Mouse (Mus musculus) gastrocnemius, postnatal 14 days (tissue): ENCODE measurements around the gene Mrpl17. TPM values are rescaled to one million over a fixed set of nuclear protein-coding genes. Genes with fewer than 3 reads are reported as not detected.

ENCODE experiments used
- DNase-seq: peaks from one replicate; pipeline ENCODE4 v3.0.0; 2021; ENCODE audit warnings: mixed read lengths
- intact Hi-C: fragments of 180-260 bp; cut with DNase I; formaldehyde crosslinking; loops from one replicate; pipeline ENCODE4 v1.15.1; 2025; ENCODE audit warnings: low total_unique reads
- total RNA-seq, 2 experiments: library from RNA; stranded (reverse); gene quantifications; 2 replicates each; pipeline ENCODE4 v1.2.3; 2021

The Mrpl17 gene
- total RNA-seq, 2 experiments from 2014 or later = 136 to 145 TPM

DNA sequence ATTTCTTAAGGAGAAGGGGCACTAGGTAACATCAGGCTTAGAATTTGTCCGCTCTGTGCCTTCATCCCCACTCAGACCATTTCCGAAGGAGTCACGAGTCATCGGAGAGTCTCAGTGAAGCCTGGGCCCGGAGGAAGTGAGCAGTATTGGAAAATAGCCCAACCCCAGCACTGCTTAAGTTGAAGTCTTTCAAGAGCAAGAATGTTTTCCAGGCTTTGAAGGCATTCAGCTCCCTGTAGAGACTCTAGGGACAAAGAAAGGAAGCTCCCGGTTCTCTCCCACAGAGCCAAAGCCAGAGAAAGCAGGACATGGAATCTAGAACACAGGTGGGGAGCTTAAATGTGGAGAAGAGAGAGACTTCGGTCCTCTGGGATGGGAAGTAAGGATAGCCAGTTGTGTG, 17.2 kb downstream of the Mrpl17 start:
- DNase-seq = no peak
- intact Hi-C loops = no loop called here

DNA sequence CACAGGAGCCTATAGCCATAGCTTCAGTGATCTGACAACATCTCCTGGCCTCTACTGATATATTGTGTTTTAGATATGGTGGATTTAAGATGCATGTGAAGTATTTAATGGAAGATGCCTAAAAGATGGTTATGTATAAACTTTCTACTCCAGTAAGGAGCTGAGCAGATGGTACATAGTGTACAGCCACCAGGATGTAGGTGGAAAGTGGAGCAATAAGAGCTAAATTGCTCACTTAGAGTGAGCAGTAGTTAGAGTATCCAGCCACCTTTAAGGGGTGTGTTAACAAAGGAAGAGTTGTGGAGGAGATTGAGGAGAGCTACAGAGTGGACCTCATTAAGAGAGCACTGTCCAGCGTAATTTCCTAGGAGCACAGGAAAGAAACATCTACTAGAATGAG, 19.8 kb downstream of the Mrpl17 start:
- DNase-seq = no peak
- intact Hi-C loops = no loop called here

DNA sequence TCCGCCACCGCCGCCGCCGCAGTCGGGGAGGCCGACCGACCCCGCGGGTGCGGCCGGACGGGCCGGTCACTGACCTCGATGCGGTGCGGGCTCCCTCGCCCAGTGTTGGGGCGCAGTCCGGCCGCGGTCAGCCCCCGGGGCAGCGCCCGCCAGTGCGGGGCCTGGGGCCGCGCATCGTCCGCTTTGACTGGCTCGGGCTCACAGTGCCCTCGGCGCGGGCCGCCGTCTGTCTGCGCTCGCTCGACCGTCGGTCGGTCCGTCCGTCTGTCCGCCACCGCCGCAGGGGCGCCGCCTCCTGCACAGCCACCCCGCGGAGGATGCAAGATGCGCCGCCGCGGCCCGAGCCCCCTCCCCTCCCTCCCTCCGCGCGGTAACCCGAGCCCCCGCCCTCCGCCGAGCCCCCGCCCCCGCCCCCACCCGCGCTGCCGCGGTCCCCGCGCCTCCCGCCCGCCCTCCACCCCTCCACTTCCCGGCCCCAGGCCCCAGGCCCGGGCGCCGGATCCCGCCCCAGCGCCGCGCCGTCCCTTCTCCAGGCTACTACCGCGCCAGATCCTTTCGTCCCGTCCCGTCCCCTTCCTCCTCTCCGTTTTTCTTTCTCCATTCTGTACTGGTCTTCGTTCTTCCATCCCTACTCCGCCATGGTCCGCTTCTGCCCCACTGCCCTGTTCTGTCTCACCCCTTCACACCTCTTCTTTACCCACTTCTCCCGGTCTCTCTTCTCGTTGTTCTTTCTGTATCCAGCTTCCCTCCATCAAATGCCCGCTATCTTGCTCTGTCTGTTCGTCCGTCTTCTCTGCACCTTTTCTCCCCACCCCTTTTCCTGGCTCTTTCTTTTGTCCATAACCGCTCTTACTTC, 23.4 kb downstream of the Mrpl17 start, which contains the start of gene Dchs1:
Gene Dchs1, minus strand, starts transcription at position 370 of the 856 bp plus-strand sequence.
- DNase-seq = peak; percentile 40

DNA sequence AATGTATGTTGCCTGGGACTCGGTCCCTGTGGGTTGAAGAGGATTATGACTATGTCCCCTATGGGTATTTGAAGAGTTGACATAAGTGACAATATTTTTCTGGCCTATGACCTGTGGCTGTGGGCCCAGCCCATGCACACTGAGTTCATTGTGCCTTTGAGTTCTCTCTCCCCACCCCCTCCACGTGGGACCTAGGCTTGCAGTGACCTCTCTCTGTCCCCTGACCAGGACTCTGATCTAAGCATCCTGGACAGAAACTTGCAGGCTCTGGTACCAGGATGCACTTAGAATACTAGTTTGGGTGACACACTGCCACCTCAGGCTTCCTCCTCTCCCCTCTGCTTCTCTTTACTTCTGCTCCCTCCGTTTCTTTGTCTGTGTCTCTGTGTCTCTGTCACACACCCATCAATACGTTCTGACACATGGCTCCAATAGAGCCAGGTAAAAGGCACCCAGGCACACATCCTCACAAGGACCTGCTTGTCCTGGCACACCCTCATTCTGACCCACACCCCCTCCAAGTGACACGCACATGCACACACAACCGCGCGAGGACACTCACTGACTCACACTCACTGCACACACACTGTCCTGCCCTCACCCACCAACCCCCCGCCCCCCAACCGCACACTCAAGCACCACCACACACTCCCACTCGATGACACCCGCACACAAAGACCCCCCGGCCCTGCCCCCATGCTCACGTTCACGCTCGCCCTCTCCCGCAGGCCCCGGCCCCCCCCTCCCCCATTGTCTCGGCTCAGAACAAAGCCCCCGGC, 24.2 kb downstream of the Mrpl17 start:
- intact Hi-C loops = no loop called here

More for the DNA sequence above, 23.4 kb downstream of the Mrpl17 start, which contains the start of gene Dchs1:
- intact Hi-C loops = no loop called here

DNA sequence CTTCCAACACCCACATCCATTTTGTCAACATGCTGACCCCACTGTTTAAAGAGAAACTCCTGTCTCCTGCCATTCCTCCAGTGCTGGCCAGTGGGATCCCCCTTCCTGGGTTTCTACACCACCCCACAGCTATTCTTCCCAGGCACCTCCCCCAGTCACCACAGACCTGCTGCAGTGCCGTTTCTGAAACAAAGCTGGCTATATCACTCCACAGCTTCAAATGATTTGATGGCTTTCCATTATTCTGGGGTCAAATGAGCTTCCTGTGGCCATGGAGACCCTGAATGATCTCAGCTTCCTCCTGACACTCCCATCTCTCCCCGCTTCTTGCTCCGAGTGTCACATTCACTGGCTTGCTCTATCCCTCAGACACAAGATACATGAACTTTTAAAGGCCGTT, 26.3 kb downstream of the Mrpl17 start:
- intact Hi-C loops = no loop called here
- DNase-seq = no peak

More for the DNA sequence above, 24.2 kb downstream of the Mrpl17 start:
- DNase-seq = no peak

DNA sequence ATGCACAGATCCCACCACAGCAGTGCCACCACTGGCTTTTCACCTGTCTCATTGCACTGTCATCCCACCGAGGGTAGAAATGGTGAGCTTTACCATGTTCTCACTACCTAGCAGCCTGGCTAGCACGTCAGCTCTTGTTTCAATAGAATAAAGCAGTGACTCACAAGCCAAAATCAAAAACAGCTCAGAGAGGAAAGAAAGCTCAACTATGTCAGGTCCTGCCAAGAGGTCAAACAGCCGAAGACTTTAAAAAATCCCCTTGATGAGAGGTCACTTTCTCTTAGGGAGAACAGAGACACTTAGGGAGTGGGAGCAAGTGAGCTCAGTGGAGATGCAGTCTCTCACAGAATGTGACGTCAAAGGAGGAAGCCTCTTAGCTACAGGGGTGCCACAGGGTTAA, 27.0 kb downstream of the Mrpl17 start:
- intact Hi-C loops = no loop called here
- no peak for DNase-seq

DNA sequence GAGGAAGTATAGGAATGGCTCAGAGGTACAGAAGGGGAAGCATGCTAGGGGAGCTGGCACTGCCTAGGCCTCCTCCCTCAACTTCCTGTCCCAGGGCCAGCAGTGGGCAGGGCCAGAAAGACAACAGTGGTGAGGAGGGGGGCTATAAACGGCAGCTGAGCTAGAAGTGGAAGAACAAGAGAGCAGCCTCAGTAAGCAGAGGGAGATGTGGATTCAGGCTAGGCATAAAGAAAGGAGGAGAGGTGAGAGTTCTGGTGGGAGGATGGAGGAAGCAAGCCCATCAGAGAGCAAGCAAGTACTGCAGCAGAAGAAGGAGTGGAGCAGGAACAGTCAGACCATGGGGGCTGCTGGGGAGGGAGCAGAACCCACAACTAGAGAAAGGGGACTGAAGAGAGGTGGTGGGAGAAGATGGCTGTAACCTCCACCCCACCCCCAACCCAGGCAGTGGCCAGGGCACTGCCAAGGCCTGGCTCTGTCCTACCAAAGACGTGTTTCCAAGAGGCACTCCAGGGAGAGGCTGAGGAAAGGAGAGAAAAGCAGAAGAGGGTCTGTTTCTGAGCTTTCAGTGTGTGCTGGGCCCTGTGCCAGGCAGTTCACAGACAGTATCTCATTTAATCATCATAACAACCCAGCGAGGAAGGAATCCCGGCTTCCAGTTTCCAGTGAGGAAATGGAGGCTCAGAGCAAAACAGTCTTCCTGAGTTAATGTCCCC, 32.2 kb downstream of the Mrpl17 start:
- intact Hi-C loops = no loop called here
- DNase-seq = peak; percentile 48

DNA sequence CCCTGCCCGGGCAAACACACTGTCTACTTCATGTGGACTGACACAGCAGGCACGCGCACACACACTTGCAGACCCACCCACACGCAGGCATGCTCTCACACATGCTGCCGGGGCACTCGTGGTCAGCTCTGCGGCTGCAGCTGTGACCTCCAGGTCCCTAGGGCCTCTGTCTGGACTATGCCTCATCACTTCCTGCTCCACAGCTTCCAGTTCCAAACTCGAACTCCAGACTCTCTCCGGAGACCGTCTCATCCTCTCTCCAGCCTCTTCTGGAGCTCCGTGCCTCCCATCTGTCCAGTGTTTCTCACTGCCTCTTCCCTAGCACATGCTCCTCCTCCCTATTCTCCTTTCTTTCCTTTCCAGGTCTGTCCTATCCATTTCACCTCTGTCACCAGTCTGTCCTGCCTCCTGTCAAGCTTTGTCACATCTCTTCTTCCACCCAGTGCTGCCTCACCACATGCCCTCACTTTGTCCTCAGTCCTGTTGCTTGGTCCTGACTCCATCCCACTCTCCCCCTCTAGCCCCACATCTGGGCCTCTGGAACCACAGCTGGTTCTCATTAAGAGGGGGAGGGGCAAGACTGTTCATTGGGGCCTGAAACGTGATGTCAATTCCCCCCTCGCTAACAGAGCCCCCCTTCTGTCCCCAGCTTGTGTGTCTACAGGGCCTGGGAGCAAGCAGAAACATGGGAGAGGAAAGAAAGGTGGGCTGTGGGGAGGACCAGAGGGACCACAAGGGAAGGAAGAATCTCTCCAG, 32.9 kb downstream of the Mrpl17 start:
- intact Hi-C loops = no loop called here
- DNase-seq = peak; percentile 84

DNA sequence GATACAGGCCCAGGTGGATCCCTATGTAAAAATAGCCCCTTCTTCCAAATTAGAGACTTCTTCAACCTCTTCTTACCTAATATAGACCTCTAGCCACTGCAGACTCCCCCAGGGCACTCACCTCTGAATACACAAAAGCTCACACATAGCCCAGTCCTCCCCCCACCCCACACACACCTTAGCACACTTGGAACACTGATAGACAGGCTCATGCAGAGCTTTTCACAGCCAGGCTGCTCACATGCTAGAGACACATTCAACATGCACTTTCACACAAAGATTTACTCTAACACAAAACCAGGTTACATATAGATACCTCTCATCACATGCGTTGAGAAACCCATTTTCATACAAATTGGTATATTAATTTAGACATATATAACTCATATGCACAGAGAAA, 33.6 kb downstream of the Mrpl17 start:
- intact Hi-C loops = no loop called here

DNA sequence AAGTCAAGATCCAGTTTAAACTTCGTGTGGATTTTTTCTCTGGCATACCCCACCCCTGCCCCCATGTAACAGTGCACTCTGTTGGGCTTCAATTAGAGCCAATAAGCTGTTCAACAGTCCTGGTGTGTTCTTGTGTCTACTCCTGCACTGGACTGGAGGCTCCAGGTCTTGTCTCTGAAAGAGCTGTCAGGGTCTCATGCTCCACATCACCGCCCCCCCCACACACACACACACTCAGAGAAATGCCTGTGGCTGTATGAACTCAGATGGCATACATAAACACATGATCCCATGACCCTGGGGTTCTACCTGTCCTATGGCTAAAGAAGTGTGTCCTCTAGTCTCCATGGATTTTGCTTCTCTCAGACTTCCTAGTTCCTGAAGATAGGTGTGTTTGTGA, 34.9 kb downstream of the Mrpl17 start:
- intact Hi-C loops = no loop called here
- DNase-seq = no peak

More for the DNA sequence above, 33.6 kb downstream of the Mrpl17 start:
- DNase-seq = no peak

DNA sequence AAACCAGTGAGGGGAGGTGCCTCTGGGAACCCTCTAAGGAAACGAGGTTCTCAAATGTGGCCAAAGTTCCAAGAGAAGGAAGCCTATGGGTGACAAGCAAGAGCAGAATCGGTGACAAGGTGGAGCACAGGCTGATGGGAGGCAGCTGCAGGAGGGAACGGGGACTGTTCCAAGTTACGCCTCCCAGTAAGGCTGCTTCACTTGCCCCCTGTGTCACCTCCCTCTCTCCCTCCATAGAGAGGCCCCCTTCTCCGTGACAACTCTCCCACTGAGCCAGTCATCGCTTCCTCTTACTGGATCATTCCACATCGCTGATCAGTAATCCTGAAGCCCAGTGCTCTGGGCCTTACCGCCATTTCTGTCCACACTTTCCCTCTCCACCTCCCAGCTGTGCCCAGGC, 36.2 kb downstream of the Mrpl17 start:
- intact Hi-C loops = no loop called here
- DNase-seq = no peak

DNA sequence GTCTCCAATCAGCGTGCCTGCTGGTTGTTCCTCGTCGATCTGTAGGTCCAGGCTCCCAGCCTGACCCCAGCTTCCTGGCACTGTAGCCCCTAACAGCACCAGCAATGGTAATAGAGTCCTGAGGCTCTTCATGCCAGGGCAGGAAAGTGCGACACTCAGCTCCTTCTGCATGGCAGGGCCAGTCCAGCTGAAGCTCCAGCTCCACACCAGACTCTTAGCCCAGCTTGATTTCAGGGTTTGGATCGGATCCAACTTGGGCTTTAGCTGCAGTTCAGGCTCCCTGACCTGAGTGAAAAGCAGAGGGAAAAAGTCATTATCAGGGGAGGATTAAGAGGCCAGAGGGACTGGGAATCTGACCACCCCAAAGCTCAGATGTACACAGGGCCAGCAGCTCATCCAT, 37.9 kb downstream of the Mrpl17 start:
- no peak for DNase-seq
- intact Hi-C loops = no loop called here

DNA sequence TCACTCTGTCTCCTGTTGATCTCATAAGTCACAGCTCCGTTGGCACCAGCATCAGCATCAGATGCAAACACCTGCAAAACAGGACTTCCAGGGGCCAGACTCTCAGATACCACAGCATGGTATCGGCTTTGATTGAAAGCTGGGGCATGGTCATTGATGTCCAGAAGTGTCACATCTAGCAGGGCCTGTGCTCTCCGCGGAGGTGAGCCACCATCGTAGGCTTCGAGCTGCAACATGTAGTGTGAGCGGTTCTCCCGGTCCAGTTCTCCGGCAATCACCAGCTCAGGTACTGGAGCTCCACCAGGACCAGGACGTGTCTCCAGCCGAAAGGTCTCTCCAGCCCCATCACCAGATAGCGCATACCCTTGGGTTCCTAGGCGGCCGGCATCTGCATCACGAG, 38.6 kb downstream of the Mrpl17 start:
- intact Hi-C loops = no loop called here
- DNase-seq = no peak

DNA sequence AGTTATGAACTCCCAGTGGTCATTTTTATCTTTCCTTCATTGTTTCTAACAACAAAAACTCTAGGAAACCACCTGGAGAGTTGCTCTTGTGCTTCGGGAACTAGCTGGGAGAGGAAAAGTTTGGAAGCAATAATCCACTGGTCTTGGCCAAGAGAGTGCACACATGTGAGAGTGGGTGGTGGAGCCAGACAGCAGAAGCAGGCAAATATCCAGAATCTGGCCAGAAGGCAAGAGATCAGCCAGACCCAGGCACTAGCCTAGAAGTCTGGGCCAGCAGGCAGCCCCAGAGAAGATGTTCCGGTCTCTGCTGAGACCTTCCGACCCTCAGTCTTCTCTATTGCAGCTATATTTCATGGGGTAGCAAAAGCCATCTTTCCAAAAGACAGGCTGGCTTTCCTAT, 40.9 kb downstream of the Mrpl17 start:
- peak; percentile 57 for DNase-seq

DNA sequence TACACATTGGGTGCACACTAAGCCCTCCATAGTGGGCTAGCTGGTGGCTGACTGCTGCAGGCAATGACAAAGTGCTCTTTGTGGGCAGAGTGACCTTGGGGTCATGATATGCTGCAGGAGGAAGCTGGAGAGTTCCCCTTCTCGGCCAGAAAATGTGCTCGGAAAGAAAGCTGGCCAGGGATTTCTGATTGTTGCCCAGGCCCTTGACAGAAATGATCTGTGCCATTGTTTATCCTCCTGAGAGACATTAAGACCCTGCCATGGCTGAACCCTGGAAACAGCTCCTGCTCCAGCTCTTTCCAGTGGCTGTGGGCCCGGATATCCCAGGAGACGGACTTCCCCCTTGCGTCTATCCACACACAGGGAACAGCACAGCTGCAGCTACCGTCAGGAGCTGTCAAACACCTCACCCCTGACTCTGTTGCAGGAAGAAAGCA, 43.2 kb downstream of the Mrpl17 start:
- DNase-seq = no peak
- intact Hi-C loops = no loop called here

More for the DNA sequence above, 40.9 kb downstream of the Mrpl17 start:
- intact Hi-C loops = no loop called here

DNA sequence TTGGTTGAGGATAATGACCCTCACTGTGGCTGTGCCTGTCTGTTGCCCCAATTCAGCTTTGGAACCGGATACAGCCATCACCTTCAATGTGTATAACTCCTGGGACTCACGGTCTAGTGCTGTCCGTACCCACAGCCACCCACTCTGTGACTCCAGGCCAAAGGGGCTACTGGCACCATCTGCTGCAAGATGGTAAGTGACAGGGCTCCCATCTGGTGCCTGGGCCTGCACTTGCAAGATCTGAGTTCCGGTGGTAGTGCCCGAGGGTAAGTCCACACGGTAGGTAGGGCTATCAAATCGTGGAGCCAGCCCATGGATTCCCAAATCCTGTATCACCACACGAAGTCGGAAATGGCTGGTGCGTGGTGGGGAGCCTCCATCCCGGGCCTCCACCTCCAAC, 46.6 kb downstream of the Mrpl17 start:
- DNase-seq = no peak
- intact Hi-C loops = no loop called here

DNA sequence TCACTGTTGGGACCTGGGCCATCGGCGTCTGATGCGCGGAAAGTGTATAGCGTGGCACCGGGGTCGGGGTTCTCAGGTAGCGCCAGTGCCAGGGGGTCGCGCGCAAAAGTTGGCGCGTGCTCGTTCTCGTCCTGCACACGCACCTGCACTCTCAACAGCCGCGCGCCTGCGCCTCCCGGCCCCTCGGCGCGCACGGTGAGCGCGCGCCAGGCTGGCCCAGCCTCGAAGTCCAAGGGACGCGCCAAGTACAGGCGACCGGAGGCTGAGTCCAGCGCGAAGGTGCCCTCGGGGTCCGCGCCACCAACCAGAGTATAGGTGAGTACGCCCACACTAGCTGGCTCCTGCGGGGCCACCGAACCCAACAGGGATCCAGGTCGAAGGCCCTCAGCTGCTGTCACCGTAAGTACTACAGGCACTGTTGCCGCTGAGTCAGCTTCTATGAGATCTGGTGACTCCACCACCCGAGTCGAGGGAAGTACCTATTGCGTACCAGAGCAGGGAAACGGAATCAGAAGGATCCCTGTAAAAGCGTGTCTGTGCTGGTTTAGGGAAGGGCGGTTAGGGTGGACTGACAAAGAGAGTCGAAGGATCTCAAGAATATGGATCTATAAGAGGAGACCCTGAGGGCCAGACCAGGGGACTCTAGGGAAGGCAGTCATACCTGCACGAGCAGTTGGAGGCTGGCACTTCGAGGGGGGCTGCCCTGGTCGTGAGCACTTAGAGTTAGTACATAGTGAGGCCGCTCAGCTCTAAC, 48.2 kb downstream of the Mrpl17 start:
- DNase-seq = no peak
- intact Hi-C loops = no loop called here

DNA sequence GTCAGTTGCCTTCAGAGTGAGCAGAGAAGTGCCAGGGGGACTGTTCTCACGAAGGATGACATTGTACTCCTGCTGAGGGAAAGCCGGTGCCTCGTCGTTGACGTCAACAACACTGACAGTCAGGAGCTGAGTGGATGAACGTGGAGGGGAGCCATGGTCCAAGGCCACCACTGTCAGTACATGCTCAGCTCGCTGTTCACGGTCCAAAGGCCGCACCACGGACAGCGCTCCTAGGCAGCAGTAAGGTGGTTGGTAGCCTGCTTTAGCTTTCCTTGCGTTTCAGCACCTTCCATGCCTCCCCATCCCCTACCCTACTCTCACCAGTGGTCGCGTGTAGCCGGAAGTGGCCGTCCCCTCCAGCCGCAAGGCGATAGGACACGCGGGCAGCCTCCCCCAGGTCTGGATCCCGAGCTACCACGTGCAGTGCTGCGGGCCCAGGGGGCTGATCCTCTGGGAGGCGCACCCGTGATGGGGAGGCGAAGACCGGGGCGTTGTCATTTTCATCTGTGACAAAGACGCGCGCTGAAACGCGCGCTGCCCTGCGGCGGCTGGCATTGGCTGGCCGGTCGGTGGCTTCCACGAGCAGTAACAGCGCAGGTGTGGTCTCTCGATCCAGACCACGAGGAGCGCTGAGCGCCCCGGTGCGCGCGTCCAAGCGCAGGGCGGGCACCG, 49.0 kb downstream of the Mrpl17 start:
- intact Hi-C loops = no loop called here
- DNase-seq = no peak
